Comparison of ENCODE assay signal across 9 mouse cellular contexts in the genomic region with DNA sequence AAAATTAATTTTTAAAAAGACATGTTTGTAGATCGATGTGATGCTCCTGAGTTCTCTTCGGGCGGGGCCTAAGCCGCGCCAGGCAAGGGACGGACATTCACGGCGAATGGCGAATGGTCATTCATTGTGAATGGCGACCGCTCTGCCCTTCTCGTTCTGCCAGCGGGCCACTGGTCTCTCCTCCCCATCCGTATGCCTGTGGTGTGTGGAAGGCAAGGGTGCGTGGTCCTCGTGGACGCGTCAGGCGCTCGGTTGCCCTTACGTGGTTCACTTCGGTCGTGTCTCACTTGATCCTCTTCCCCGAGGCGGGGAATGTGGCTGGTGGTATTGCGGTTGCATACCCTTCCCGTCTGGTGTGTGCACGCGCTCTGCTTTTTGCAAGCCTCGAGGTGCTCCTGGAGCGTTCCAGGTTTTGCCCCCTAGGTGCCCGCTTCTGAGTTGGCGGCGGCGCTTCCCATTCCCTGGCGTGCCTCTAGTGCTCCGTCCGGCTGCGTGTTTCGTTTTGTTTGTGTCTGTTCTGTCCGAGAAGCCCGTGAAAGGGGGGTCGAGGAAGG. TPM values are rescaled to one million over a fixed set of nuclear protein-coding genes. Genes with fewer than 3 reads are reported as not detected.
A peak's percentile ranks its signal among the peaks of the same experiment; 100 is the strongest.
DNase-seq lines count a peak whose midpoint lies in the region; ATAC-seq and TF ChIP-seq lines count a peak whose summit lies in the region.
"Had no signal": no experiment of that assay in that cellular context is flagged by ENCODE, and none has a peak within 500 bp of the region (broad histone marks: within the 10 kb centered on the region; RNA-seq: fewer than 3 reads in every experiment).

No protein-coding gene starts in this region.

- peak overlapping the region; percentile 70 for H3K4me3 ChIP-seq in gastrocnemius, adult 2 months
- peak overlapping the region; percentile 30 to 69 for H3K4me3 ChIP-seq in ES-E14 (ENCODE audit: insufficient read depth in 1 of 2, low read depth in 1 of 2, low read length in 2 of 2, poor library complexity in 1 of 2, severe bottlenecking in 1 of 2)
- peak overlapping the region; percentile 23 for H3K4me3 ChIP-seq in forebrain, embryonic 14.5 days (ENCODE audit: low read depth, low read length)
- H3K4me3 ChIP-seq in midbrain, postnatal 0 days (ENCODE audit: low read depth, low read length) = peak overlapping the region; percentile 28; the same call in 1 of the 2 replicates

- no peaks in the 10 kb centered on the region for H3K4me1 ChIP-seq in ES-E14 (ENCODE audit: control insufficient read depth in 2 of 2, insufficient read depth in 2 of 2, low read length in 2 of 2, poor library complexity in 1 of 2)
- H3K4me1 ChIP-seq in forebrain, embryonic 14.5 days (ENCODE audit: control insufficient read depth, insufficient read depth, low read length) = peaks cover 2% of the 10 kb centered on the region
- no peaks in the 10 kb centered on the region for H3K4me1 ChIP-seq in midbrain, postnatal 0 days (ENCODE audit: insufficient read depth, low read length)

- no peaks in the 10 kb centered on the region for H3K27me3 ChIP-seq in forebrain, embryonic 14.5 days (replicated peaks; ENCODE audit: control insufficient read depth, insufficient read depth, low read length)
- H3K27me3 ChIP-seq in midbrain, postnatal 0 days (ENCODE audit: insufficient read depth, low read length) = no peaks in the 10 kb centered on the region
- H3K27me3 ChIP-seq: CH12.LX had no signal

- intact Hi-C loops in gastrocnemius, adult 2 months (cut with DNase I) = no loop called here

- H3K4me2 ChIP-seq in forebrain, embryonic 14.5 days (ENCODE audit: low read length) = peak overlapping the region; percentile 44
- H3K4me2 ChIP-seq in midbrain, postnatal 0 days (ENCODE audit: low read depth, low read length, poor library complexity, severe bottlenecking) = peak overlapping the region; percentile 50

- H3K9ac ChIP-seq in ES-E14 (ENCODE audit: insufficient read depth, low read depth, low read length, poor library complexity, severe bottlenecking) = peak overlapping the region; percentile 78
- H3K9ac ChIP-seq in forebrain, embryonic 14.5 days (ENCODE audit: low read length) = peak overlapping the region; percentile 13; the same call in 1 of the 2 replicates
- no peak overlapping the region for H3K9ac ChIP-seq in midbrain, postnatal 0 days (replicated peaks; ENCODE audit: low read length, poor library complexity, severe bottlenecking)

- no peaks in the 10 kb centered on the region for H3K36me3 ChIP-seq in ES-E14 (ENCODE audit: control insufficient read depth, insufficient read depth, low read length, poor library complexity, severe bottlenecking)
- H3K36me3 ChIP-seq in forebrain, embryonic 14.5 days (ENCODE audit: control insufficient read depth, insufficient read depth, low read length) = peaks cover 4% of the 10 kb centered on the region
- H3K36me3 ChIP-seq in midbrain, postnatal 0 days (ENCODE audit: insufficient read depth, low read length) = no peaks in the 10 kb centered on the region

- H3K27ac ChIP-seq in gastrocnemius, adult 2 months = peak overlapping the region; percentile 59
- no peak overlapping the region for H3K27ac ChIP-seq in ES-E14 (ENCODE audit: insufficient read depth, low read depth, low read length, poor library complexity, severe bottlenecking)
- H3K27ac ChIP-seq in forebrain, embryonic 14.5 days (ENCODE audit: low read depth, low read length) = no peak overlapping the region
- no peak overlapping the region for H3K27ac ChIP-seq in midbrain, postnatal 0 days (ENCODE audit: low read depth, low read length)

- WGBS in forebrain, embryonic 14.5 days = 33% methylated on average over 43 of the region's 43 CpGs
- 36% methylated on average over 43 of the region's 43 CpGs for WGBS in midbrain, postnatal 0 days

- no peak for ATAC-seq in forebrain, embryonic 14.5 days
- no peak for ATAC-seq in midbrain, postnatal 0 days (ENCODE audit: low FRiP score)

- no peak for TF ChIP-seq CTCF in gastrocnemius, adult 2 months (IDR thresholded peaks at IDR 0.05)
- TF ChIP-seq CTCF in midbrain, postnatal 0 days (IDR thresholded peaks at IDR 0.05) = no peak

- H3K9me3 ChIP-seq in ES-E14 (ENCODE audit: control insufficient read depth, insufficient read depth, low read depth, low read length) = no peaks in the 10 kb centered on the region
- H3K9me3 ChIP-seq in forebrain, embryonic 14.5 days (replicated peaks; ENCODE audit: control insufficient read depth, low read length) = no peaks in the 10 kb centered on the region
- no peaks in the 10 kb centered on the region for H3K9me3 ChIP-seq in midbrain, postnatal 0 days (ENCODE audit: low read length)

- in situ Hi-C loops in ES-E14 (cut with MboI; ENCODE audit: low sequenced_read_pairs in 2 of 2, unreplicated experiment in 2 of 2) = no loop called here

- peak; percentile 45 for DNase-seq in gastrocnemius, adult 2 months
- DNase-seq in gastrocnemius, postnatal 25 days = no peak
- DNase-seq in ES-E14 (ENCODE audit: low read depth, low spot score) = no peak
- DNase-seq in forebrain, embryonic 14.5 days (ENCODE audit: low spot score) = peak; percentile 24
- peak; percentile 26 to 48 for DNase-seq in kidney, postnatal 4 days
- DNase-seq in midbrain, postnatal 0 days (ENCODE audit: low spot score) = no peak
- DNase-seq in layer of hippocampus, adult 9-11 months = no peak
- no peak for DNase-seq in frontal cortex, postnatal 10 days (ENCODE audit: low spot score in 2 of 2)

TF ChIP-seq in ES-E14, 5 proteins besides CTCF, POLR2A, EP300 and RAD21:
- TF ChIP-seq HCFC1 (IDR thresholded peaks at IDR 0.05; ENCODE audit: borderline replicate concordance, insufficient read depth, low read length) (no peak), CHD2 (IDR thresholded peaks at IDR 0.05; ENCODE audit: low read depth, low read length) (no peak)
TF ChIP-seq in ES-E14: peak in this region for 0.

RNA-seq across cellular contexts. Expression of a gene that starts 9.6 kb away (rescaled TPM):
- 100 to 1,000 TPM; 776 to 989 TPM for total RNA-seq in gastrocnemius, adult 2 months (2021)
- 100 to 1,000 TPM; 692 to 747 TPM for total RNA-seq in gastrocnemius, postnatal 25 days (2021)
- total RNA-seq in ES-E14 (2012; rRNA removed) = 1,350 and 1,664 TPM in 2 replicates
- 5,294 and 5,616 TPM in 2 replicates for polyA plus RNA-seq in forebrain, embryonic 14.5 days (2014; fragmentation: Nextera tagmentation; extraction: Ambion mirVana)
- total RNA-seq in midbrain, postnatal 0 days (2014; rRNA removed) = 1,443 and 2,095 TPM in 2 replicates
- 4,479 and 4,841 TPM in 2 replicates for polyA plus RNA-seq in midbrain, postnatal 0 days (2015; fragmentation: Nextera tagmentation; extraction: Ambion mirVana)

RNA-seq across cellular contexts. Expression of a gene that starts 13.7 kb away (rescaled TPM):
- total RNA-seq in gastrocnemius, adult 2 months (2021) = 1 to 10 TPM in 1 of 2 experiments, under 1 TPM in 1; 0.89 to 1.1 TPM
- 1 to 10 TPM in 1 of 2 experiments, under 1 TPM in 1; 0.97 to 1.5 TPM for total RNA-seq in gastrocnemius, postnatal 25 days (2021)
- total RNA-seq in ES-E14 (2012; rRNA removed) = 9.8 and 13.4 TPM in 2 replicates
- polyA plus RNA-seq in forebrain, embryonic 14.5 days (2014; fragmentation: Nextera tagmentation; extraction: Ambion mirVana) = 13.2 and 17.0 TPM in 2 replicates
- total RNA-seq in midbrain, postnatal 0 days (2014; rRNA removed) = 55.4 and 62.0 TPM in 2 replicates
- 31.0 and 32.9 TPM in 2 replicates for polyA plus RNA-seq in midbrain, postnatal 0 days (2015; fragmentation: Nextera tagmentation; extraction: Ambion mirVana)

RNA-seq across cellular contexts. Expression of a gene that starts 21.5 kb away (rescaled TPM):
- total RNA-seq in gastrocnemius, adult 2 months (2021) = 10 to 100 TPM; 19.2 to 24.3 TPM
- total RNA-seq in gastrocnemius, postnatal 25 days (2021) = 10 to 100 TPM; 18.9 to 24.0 TPM
- 66.5 and 68.0 TPM in 2 replicates for total RNA-seq in ES-E14 (2012; rRNA removed)
- polyA plus RNA-seq in forebrain, embryonic 14.5 days (2014; fragmentation: Nextera tagmentation; extraction: Ambion mirVana) = 99.4 and 112 TPM in 2 replicates
- total RNA-seq in midbrain, postnatal 0 days (2014; rRNA removed) = 58.0 and 63.2 TPM in 2 replicates
- polyA plus RNA-seq in midbrain, postnatal 0 days (2015; fragmentation: Nextera tagmentation; extraction: Ambion mirVana) = 30.1 and 32.9 TPM in 2 replicates

Comparison
In these comparisons a context has a peak if more than half of its experiments do, and no peak if none do; other contexts are left out.
1. DNase-seq: peak in gastrocnemius, adult 2 months (single experiment), forebrain, embryonic 14.5 days (single experiment) and kidney, postnatal 4 days (2 of 2); none in gastrocnemius, postnatal 25 days (single experiment), ES-E14 (single experiment), midbrain, postnatal 0 days (single experiment), layer of hippocampus, adult 9-11 months (single experiment) and frontal cortex, postnatal 10 days (0 of 2).
2. Peak in every context shown above with its lines, with median percentiles within 50 percentile points of each other: H3K4me3 ChIP-seq.